Mouse (Mus musculus): Measurements from ENCODE around the gene Abcd3. TPM values are rescaled to one million over a fixed set of nuclear protein-coding genes. Genes with fewer than 3 reads are reported as not detected.

Gene Abcd3
- polyA plus RNA-seq, 1 experiment from 2014 or later = 70.8 TPM

DNA sequence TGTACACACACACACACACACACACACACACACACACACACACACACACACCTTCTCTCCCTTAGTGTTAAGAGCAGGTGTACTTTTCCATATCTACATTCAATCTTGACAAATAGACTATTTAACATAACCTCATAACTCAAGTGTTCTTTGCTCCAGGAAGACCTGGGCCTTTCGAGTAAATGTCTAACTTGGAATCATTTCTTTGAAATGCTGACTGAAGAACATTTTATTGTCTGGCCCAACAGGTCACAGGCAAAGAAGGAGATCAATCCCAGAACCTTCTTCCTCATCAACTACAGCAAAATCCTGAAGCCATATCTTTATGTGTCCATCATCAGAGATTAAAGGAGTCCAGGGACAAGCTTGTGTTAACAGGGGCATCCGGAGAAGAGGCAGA lies 100.6 kb downstream of the Abcd3 start:
- H3K4me2 ChIP-seq (replicated peaks; ENCODE audit: low read depth, low read length) = no peak overlapping the region
- ATAC-seq (ENCODE audit: low FRiP score, low TSS enrichment) = no peak
- H3K27ac ChIP-seq (ENCODE audit: low read depth, low read length) = no peak overlapping the region
- no peak overlapping the region for H3K4me3 ChIP-seq (ENCODE audit: low read length)
- H3K4me1 ChIP-seq (ENCODE audit: control insufficient read depth, insufficient read depth, low read length) = peaks cover 3% of the 10 kb centered on the region; the same call in 1 of the 2 replicates
- 78% methylated on average over 2 of the region's 2 CpGs for WGBS
- H3K27me3 ChIP-seq (ENCODE audit: control insufficient read depth, insufficient read depth, low read length) = no peaks in the 10 kb centered on the region
- H3K9ac ChIP-seq (ENCODE audit: low read depth, low read length) = no peak overlapping the region
- no peaks in the 10 kb centered on the region for H3K36me3 ChIP-seq (ENCODE audit: control insufficient read depth, insufficient read depth, low read length)
- H3K9me3 ChIP-seq (ENCODE audit: control insufficient read depth, low read length) = no peaks in the 10 kb centered on the region

DNA sequence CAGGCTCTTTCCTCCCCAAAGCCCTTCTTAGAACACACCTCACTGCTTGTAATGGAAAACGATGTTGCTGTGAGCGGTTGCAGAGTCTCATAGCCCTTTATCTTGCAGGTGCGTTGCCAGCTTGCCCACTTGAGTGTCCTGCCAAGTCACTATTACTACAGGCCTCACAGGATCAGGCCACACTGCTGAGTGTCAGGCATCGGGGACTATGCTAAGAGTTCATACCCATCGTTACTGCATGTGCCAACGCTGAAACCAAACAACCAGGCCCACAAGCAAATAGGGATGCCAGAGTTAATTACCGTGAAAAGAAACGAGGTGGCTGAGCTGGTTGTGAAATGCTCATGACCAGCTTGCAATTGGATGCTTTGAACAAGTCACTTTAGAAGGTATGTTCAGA lies 101.3 kb downstream of the Abcd3 start:
- Histone ChIP-seq H3K4me3 (ENCODE audit: low read length) (no peak overlapping the region), H3K9me3 (ENCODE audit: control insufficient read depth, low read length) (no peaks in the 10 kb centered on the region), H3K27me3 (ENCODE audit: control insufficient read depth, insufficient read depth, low read length) (no peaks in the 10 kb centered on the region), H3K36me3 (ENCODE audit: control insufficient read depth, insufficient read depth, low read length) (no peaks in the 10 kb centered on the region), H3K4me2 (replicated peaks; ENCODE audit: low read depth, low read length) (no peak overlapping the region), H3K9ac (ENCODE audit: low read depth, low read length) (no peak overlapping the region), H3K4me1 (ENCODE audit: control insufficient read depth, insufficient read depth, low read length) (peaks cover 3% of the 10 kb centered on the region; the same call in 1 of the 2 replicates), H3K27ac (ENCODE audit: low read depth, low read length) (no peak overlapping the region)
- 0 out of 2 replicates have a peak, but pooled peaks have one; percentile 21 for ATAC-seq (ENCODE audit: low FRiP score, low TSS enrichment)
- 49% methylated on average over 8 of the region's 8 CpGs for WGBS

DNA sequence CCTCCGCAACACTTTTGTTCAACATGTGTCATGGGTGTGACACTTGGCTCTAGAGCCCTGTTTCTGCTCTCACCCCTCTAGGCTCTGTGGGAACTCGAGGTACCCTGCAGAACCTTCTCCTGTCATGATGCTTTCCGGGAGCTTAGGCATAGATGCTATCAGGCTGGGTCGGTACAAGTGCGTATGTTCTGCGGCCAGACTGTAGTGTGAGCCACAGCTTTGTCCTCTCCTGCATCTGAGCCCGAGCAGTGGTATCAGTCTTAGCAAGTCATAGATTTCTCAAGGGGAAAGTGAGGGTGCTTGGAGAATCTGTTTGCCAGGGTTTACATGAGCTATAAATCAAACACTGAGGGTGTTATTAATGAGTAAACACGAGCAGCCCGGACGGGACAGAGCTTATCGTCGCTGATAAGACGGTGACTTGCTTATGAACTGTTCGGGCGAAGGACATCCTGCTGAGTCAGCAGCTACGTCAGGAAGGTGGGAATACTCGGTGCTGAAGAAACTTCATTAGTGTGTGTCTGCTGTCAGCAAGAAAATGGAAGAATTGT lies 101.9 kb downstream of the Abcd3 start:
- H3K27ac ChIP-seq (ENCODE audit: low read depth, low read length) = no peak overlapping the region
- WGBS = 41% methylated on average over 17 of the region's 17 CpGs
- H3K4me2 ChIP-seq (replicated peaks; ENCODE audit: low read depth, low read length) = no peak overlapping the region
- H3K4me3 ChIP-seq (ENCODE audit: low read length) = no peak overlapping the region
- H3K36me3 ChIP-seq (ENCODE audit: control insufficient read depth, insufficient read depth, low read length) = no peaks in the 10 kb centered on the region
- no peaks in the 10 kb centered on the region for H3K9me3 ChIP-seq (ENCODE audit: control insufficient read depth, low read length)
- H3K9ac ChIP-seq (ENCODE audit: low read depth, low read length) = no peak overlapping the region
- ATAC-seq (ENCODE audit: low FRiP score, low TSS enrichment) = peak; percentile 43; the same call in 1 of the 2 replicates
- H3K4me1 ChIP-seq (ENCODE audit: control insufficient read depth, insufficient read depth, low read length) = peaks cover 3% of the 10 kb centered on the region; the same call in 1 of the 2 replicates
- H3K27me3 ChIP-seq (ENCODE audit: control insufficient read depth, insufficient read depth, low read length) = no peaks in the 10 kb centered on the region

DNA sequence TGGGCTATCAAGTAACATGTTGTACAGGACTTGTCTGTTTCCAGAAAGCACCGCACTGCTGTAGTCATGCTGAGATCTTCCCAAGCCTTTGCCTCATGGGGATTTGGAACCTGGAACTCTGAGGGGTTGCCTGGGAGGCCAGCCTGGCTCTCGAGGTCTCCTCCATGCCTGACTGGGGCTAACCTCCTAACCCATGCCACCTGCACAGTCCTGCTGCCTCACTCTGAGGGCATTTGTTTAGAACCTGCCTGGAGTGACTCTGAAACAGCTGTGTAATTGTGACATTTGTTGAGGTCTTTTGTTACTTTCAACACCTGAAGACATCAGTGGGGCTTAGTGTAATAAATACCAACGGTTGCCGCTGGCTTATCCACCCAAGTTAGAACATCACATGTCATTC lies 102.9 kb downstream of the Abcd3 start:
- no peak overlapping the region for H3K9ac ChIP-seq (ENCODE audit: low read depth, low read length)
- no peaks in the 10 kb centered on the region for H3K9me3 ChIP-seq (ENCODE audit: control insufficient read depth, low read length)
- peak; percentile 41; the same call in 1 of the 2 replicates for ATAC-seq (ENCODE audit: low FRiP score, low TSS enrichment)
- no peaks in the 10 kb centered on the region for H3K36me3 ChIP-seq (ENCODE audit: control insufficient read depth, insufficient read depth, low read length)
- no peak overlapping the region for H3K4me3 ChIP-seq (ENCODE audit: low read length)
- no peak overlapping the region for H3K4me2 ChIP-seq (replicated peaks; ENCODE audit: low read depth, low read length)
- H3K4me1 ChIP-seq (ENCODE audit: control insufficient read depth, insufficient read depth, low read length) = peaks cover 3% of the 10 kb centered on the region; the same call in 1 of the 2 replicates
- 37% methylated on average over 4 of the region's 4 CpGs for WGBS
- H3K27ac ChIP-seq (ENCODE audit: low read depth, low read length) = no peak overlapping the region
- H3K27me3 ChIP-seq (ENCODE audit: control insufficient read depth, insufficient read depth, low read length) = no peaks in the 10 kb centered on the region

DNA sequence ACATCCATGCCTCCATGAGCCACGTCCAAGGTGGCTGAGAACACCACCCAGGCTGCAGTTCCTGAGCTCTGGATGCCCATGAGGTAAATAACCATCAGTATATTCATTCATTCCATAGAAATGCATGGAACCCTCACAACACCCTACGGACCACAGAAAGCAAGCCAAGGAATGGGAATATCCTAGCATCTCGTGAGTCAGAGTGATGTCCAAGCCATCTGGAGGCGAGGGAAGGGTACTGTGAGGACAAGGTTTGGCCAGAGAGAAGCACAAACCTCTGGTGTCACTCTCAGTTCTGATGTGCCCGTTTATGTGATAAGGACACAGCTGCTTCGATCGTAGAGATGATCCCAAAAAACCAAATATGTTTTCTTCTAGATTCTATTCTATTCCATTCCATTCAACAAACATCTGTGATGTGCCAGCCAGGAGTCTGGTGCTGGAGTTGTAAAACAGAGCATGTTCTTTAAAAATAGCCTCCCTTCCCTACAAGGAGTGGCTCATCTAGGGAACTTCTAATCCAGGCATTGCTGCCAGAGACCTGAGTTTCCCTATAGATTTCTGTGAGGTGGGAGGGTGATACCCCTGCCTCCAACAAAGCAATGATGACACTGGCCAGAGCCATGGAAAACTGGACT lies 104.1 kb downstream of the Abcd3 start:
- WGBS = 88% methylated on average over 7 of the region's 7 CpGs
- H3K27me3 ChIP-seq (ENCODE audit: control insufficient read depth, insufficient read depth, low read length) = no peaks in the 10 kb centered on the region
- no peak overlapping the region for H3K4me2 ChIP-seq (replicated peaks; ENCODE audit: low read depth, low read length)
- no peak overlapping the region for H3K4me3 ChIP-seq (ENCODE audit: low read length)
- H3K9me3 ChIP-seq (ENCODE audit: control insufficient read depth, low read length) = no peaks in the 10 kb centered on the region
- H3K27ac ChIP-seq (ENCODE audit: low read depth, low read length) = no peak overlapping the region
- H3K9ac ChIP-seq (ENCODE audit: low read depth, low read length) = no peak overlapping the region
- no peaks in the 10 kb centered on the region for H3K36me3 ChIP-seq (ENCODE audit: control insufficient read depth, insufficient read depth, low read length)
- peaks cover 3% of the 10 kb centered on the region; the same call in 1 of the 2 replicates for H3K4me1 ChIP-seq (ENCODE audit: control insufficient read depth, insufficient read depth, low read length)
- no peak for ATAC-seq (ENCODE audit: low FRiP score, low TSS enrichment)

Other genes starting within 250 kb of the Abcd3 start
- gene 4930432M17Rik, start 144.5 kb downstream of the Abcd3 start, polyA plus RNA-seq (2014; fragmentation: Nextera tagmentation; extraction: Ambion mirVana) = not detected in 2 replicates
- gene F3, start 91.8 kb downstream of the Abcd3 start, polyA plus RNA-seq (2014; fragmentation: Nextera tagmentation; extraction: Ambion mirVana) = 16.6 and 19.3 TPM in 2 replicates
- 26.4 and 49.7 TPM in 2 replicates for gene Arhgap29, start 137.2 kb upstream of the Abcd3 start, polyA plus RNA-seq (2014; fragmentation: Nextera tagmentation; extraction: Ambion mirVana)
- gene Abca4, start 229.1 kb upstream of the Abcd3 start, polyA plus RNA-seq (2014; fragmentation: Nextera tagmentation; extraction: Ambion mirVana) = 0.70 and 0.84 TPM in 2 replicates